Mouse (Mus musculus) forebrain, embryonic 12.5 days (tissue): ENCODE data around the gene Tsc22d2. TPM values are rescaled to one million over a fixed set of nuclear protein-coding genes. Genes with fewer than 3 reads are reported as not detected.
A peak's percentile ranks its signal among the peaks of the same experiment; 100 is the strongest.

Source experiments
- ATAC-seq: fragments of 200-750 bp; cut with Nextera tagmentation; 2 replicates; pipeline ENCODE4 v1.8.0; 2017; ENCODE audit warnings: moderate TSS enrichment; ENCODE audit not compliant: low FRiP score
- H3K27ac ChIP-seq: fragments of 300-500 bp; sonication (generic); 2 replicates; pipeline ENCODE4 v1.5.1; 2016; ENCODE audit warnings: mild to moderate bottlenecking
- H3K27me3 ChIP-seq: fragments of 300-500 bp; sonication (generic); 2 replicates; pipeline ENCODE4 v1.6.1; 2016; ENCODE audit warnings: mild to moderate bottlenecking
- H3K36me3 ChIP-seq: fragments of 300-500 bp; sonication (generic); replicated peaks from 2 replicates; pipeline ENCODE4 v1.6.1; 2016; ENCODE audit warnings: mild to moderate bottlenecking
- H3K4me1 ChIP-seq: fragments of 300-500 bp; sonication (generic); 2 replicates; pipeline ENCODE4 v1.6.1; 2016
- H3K4me2 ChIP-seq: fragments of 300-500 bp; sonication (generic); 2 replicates; pipeline ENCODE4 v1.6.1; 2016; ENCODE audit warnings: mild to moderate bottlenecking, moderate library complexity
- H3K4me3 ChIP-seq: fragments of 300-500 bp; sonication (generic); replicated peaks from 2 replicates; pipeline ENCODE4 v1.5.1; 2016; ENCODE audit warnings: mild to moderate bottlenecking
- H3K9ac ChIP-seq: fragments of 300-500 bp; sonication (generic); 2 replicates; pipeline ENCODE4 v1.6.1; 2016; ENCODE audit warnings: mild to moderate bottlenecking
- H3K9me3 ChIP-seq: fragments of 300-500 bp; sonication (generic); 2 replicates; pipeline ENCODE4 v1.6.1; 2016
- WGBS: fragments of 180-500 bp; shearing (Covaris S2); methylation state at CpG from one replicate; pipeline ENCODE4 v1.1.7; 2016; 5-methylcytosine and 5-hydroxymethylcytosine counted together
- polyA plus RNA-seq: library from polyadenylated mRNA; unstranded; fragments of >200 nt; fragmentation: Nextera tagmentation; extraction: Ambion mirVana; gene quantifications from 2 replicates; pipeline ENCODE4 v1.2.1, GENCODE M21; 2016

Gene Tsc22d2
- polyA plus RNA-seq, 1 experiment from 2014 or later, result 14.8 TPM

GRCm38 (mm10) chr3:58399931-58400330 is 14.6 kb upstream of the Tsc22d2 start:
- Histone ChIP-seq H3K4me3 (no peak overlapping the region), H3K36me3 (no peaks in the 10 kb centered on the region), H3K9ac (no peak overlapping the region), H3K27me3 (no peaks in the 10 kb centered on the region), H3K4me2 (no peak overlapping the region), H3K4me1 (no peaks in the 10 kb centered on the region), H3K9me3 (no peaks in the 10 kb centered on the region), H3K27ac (no peak overlapping the region)
- ATAC-seq, result no peak
- WGBS, result 79% methylated on average over 3 of the region's 3 CpGs

- no peak overlapping the region for H3K27ac ChIP-seq
- ATAC-seq, result no peak
- no peak overlapping the region for H3K4me2 ChIP-seq
- H3K27me3 ChIP-seq, result no peaks in the 10 kb centered on the region
- no peaks in the 10 kb centered on the region for H3K4me1 ChIP-seq
- no peak overlapping the region for H3K4me3 ChIP-seq
- no peak overlapping the region for H3K9ac ChIP-seq
- no peaks in the 10 kb centered on the region for H3K9me3 ChIP-seq
- no peaks in the 10 kb centered on the region for H3K36me3 ChIP-seq
Measured at GRCm38 (mm10) chr3:58411669-58412068, 2.8 kb upstream of the Tsc22d2 start.

- no peak for ATAC-seq
- no peak overlapping the region for H3K9ac ChIP-seq
- H3K36me3 ChIP-seq, result no peaks in the 10 kb centered on the region
- H3K4me1 ChIP-seq, result peaks cover 11% of the 10 kb centered on the region
- peak overlapping the region; percentile 96 for H3K4me3 ChIP-seq
- no peaks in the 10 kb centered on the region for H3K27me3 ChIP-seq
- peak overlapping the region; percentile 52 for H3K4me2 ChIP-seq
- 48% methylated on average over 5 of the region's 5 CpGs for WGBS
- no peaks in the 10 kb centered on the region for H3K9me3 ChIP-seq
- no peak overlapping the region for H3K27ac ChIP-seq
Measured at GRCm38 (mm10) chr3:58413671-58414070, 844 bp upstream of the Tsc22d2 start.

- Histone ChIP-seq H3K27me3 (no peaks in the 10 kb centered on the region), H3K27ac (peak overlapping the region; percentile 99), H3K4me2 (peak overlapping the region; percentile 99), H3K9ac (peak overlapping the region; percentile 97), H3K4me3 (peak overlapping the region; percentile 96), H3K4me1 (peaks cover 15% of the 10 kb centered on the region), H3K9me3 (no peaks in the 10 kb centered on the region), H3K36me3 (no peaks in the 10 kb centered on the region)
- peak; percentile 51 for ATAC-seq
- WGBS, result under 1% methylated on average over 95 of the region's 113 CpGs
Measured at GRCm38 (mm10) chr3:58414986-58415883, 720 bp downstream of the Tsc22d2 start.

GRCm38 (mm10) chr3:58415884-58416725 is 1.6 kb downstream of the Tsc22d2 start:
- H3K4me2 ChIP-seq, result peak overlapping the region; percentile 99
- H3K9me3 ChIP-seq, result no peaks in the 10 kb centered on the region
- H3K36me3 ChIP-seq, result no peaks in the 10 kb centered on the region
- H3K9ac ChIP-seq, result peak overlapping the region; percentile 97
- H3K4me1 ChIP-seq, result peaks cover 17% of the 10 kb centered on the region
- WGBS, result under 1% methylated on average over 84 of the region's 85 CpGs
- H3K27ac ChIP-seq, result peak overlapping the region; percentile 99
- peak; percentile 72 for ATAC-seq
- no peaks in the 10 kb centered on the region for H3K27me3 ChIP-seq
- H3K4me3 ChIP-seq, result peak overlapping the region; percentile 96

- Histone ChIP-seq H3K9me3 (no peaks in the 10 kb centered on the region), H3K4me1 (peaks cover 17% of the 10 kb centered on the region), H3K36me3 (no peaks in the 10 kb centered on the region), H3K4me2 (peak overlapping the region; percentile 99), H3K9ac (peak overlapping the region; percentile 97), H3K27ac (peak overlapping the region; percentile 99), H3K4me3 (peak overlapping the region; percentile 96), H3K27me3 (no peaks in the 10 kb centered on the region)
- peak; percentile 44 for ATAC-seq
- under 1% methylated on average over 39 of the region's 39 CpGs for WGBS
Measured at GRCm38 (mm10) chr3:58416726-58417437, 2.4 kb downstream of the Tsc22d2 start.

- Histone ChIP-seq H3K9me3 (no peaks in the 10 kb centered on the region), H3K27ac (no peak overlapping the region), H3K4me3 (peak overlapping the region; percentile 96), H3K27me3 (no peaks in the 10 kb centered on the region), H3K9ac (peak overlapping the region; percentile 33; the same call in 1 of the 2 replicates), H3K4me2 (peak overlapping the region; percentile 99), H3K4me1 (peaks cover 20% of the 10 kb centered on the region), H3K36me3 (no peaks in the 10 kb centered on the region)
- no peak for ATAC-seq
- WGBS, result 36% methylated on average over 5 of the region's 5 CpGs
Measured at GRCm38 (mm10) chr3:58418724-58419705, 4.5 kb downstream of the Tsc22d2 start.

- H3K36me3 ChIP-seq, result no peaks in the 10 kb centered on the region
- no peaks in the 10 kb centered on the region for H3K9me3 ChIP-seq
- no peak overlapping the region for H3K4me3 ChIP-seq
- H3K27me3 ChIP-seq, result no peaks in the 10 kb centered on the region
- WGBS, result 74% methylated on average over 1 of the region's 1 CpGs
- ATAC-seq, result no peak
- no peaks in the 10 kb centered on the region for H3K4me1 ChIP-seq
- no peak overlapping the region for H3K27ac ChIP-seq
- no peak overlapping the region for H3K9ac ChIP-seq
- H3K4me2 ChIP-seq, result no peak overlapping the region
Measured at GRCm38 (mm10) chr3:58428861-58429260, 14.3 kb downstream of the Tsc22d2 start.

GRCm38 (mm10) chr3:58434414-58434813 is 19.9 kb downstream of the Tsc22d2 start:
- no peaks in the 10 kb centered on the region for H3K9me3 ChIP-seq
- H3K27me3 ChIP-seq, result no peaks in the 10 kb centered on the region
- no peak overlapping the region for H3K4me2 ChIP-seq
- 95% methylated on average over 2 of the region's 2 CpGs for WGBS
- H3K36me3 ChIP-seq, result no peaks in the 10 kb centered on the region
- H3K27ac ChIP-seq, result no peak overlapping the region
- no peak overlapping the region for H3K4me3 ChIP-seq
- no peaks in the 10 kb centered on the region for H3K4me1 ChIP-seq
- ATAC-seq, result no peak
- H3K9ac ChIP-seq, result no peak overlapping the region

GRCm38 (mm10) chr3:58448230-58448629 is 33.7 kb downstream of the Tsc22d2 start:
- H3K27ac ChIP-seq, result no peak overlapping the region
- H3K9ac ChIP-seq, result no peak overlapping the region
- H3K9me3 ChIP-seq, result no peaks in the 10 kb centered on the region
- no peak for ATAC-seq
- H3K4me1 ChIP-seq, result no peaks in the 10 kb centered on the region
- 97% methylated on average over 2 of the region's 2 CpGs for WGBS
- no peak overlapping the region for H3K4me2 ChIP-seq
- no peaks in the 10 kb centered on the region for H3K27me3 ChIP-seq
- H3K4me3 ChIP-seq, result no peak overlapping the region
- H3K36me3 ChIP-seq, result no peaks in the 10 kb centered on the region

GRCm38 (mm10) chr3:58449487-58449886 is 35.0 kb downstream of the Tsc22d2 start:
- Histone ChIP-seq H3K27ac (no peak overlapping the region), H3K27me3 (no peaks in the 10 kb centered on the region), H3K9me3 (no peaks in the 10 kb centered on the region), H3K4me2 (no peak overlapping the region), H3K4me1 (no peaks in the 10 kb centered on the region), H3K36me3 (no peaks in the 10 kb centered on the region), H3K9ac (no peak overlapping the region), H3K4me3 (no peak overlapping the region)
- 92% methylated on average over 3 of the region's 3 CpGs for WGBS
- ATAC-seq, result no peak
